Mouse (Mus musculus): ENCODE measurements around the gene Ccdc152.

GRCm38 (mm10) chr15:3277391-3277790 is 25.9 kb downstream of the Ccdc152 start:
- TF ChIP-seq CTCF (IDR thresholded peaks at IDR 0.05; ENCODE audit: low read depth, low read length) (peak; percentile 33; the same call in 1 of the 2 replicates), POLR2A (IDR thresholded peaks at IDR 0.05; ENCODE audit: extremely low read depth, insufficient read depth, low read length) (no peak)
